Mouse (Mus musculus) myocyte (in vitro differentiated cells): ENCODE results near the gene Atoh8.

Experiments used
- MAX ChIP-seq: IDR thresholded peaks from one replicate; pipeline ENCODE4 v1.6.1; 2011; ENCODE audit warnings: low read depth, mild to moderate bottlenecking, control low read depth
- MYOD1 ChIP-seq, 3 experiments: IDR thresholded peaks; one replicate each; pipeline ENCODE4 v1.6.1; 2011; ENCODE audit warnings: control low read depth in 2 of 3, low read depth in 2 of 3, mild to moderate bottlenecking in 2 of 3, moderate library complexity in 1 of 3; ENCODE audit not compliant: insufficient read length in 2 of 3, control insufficient read depth in 1 of 3
- MYOG ChIP-seq, 3 experiments: IDR thresholded peaks; one replicate each; pipeline ENCODE4 v1.6.1; 2011; ENCODE audit warnings: control low read depth in 2 of 3, low read depth in 2 of 3, mild to moderate bottlenecking in 2 of 3; ENCODE audit not compliant: insufficient read length in 2 of 3, control insufficient read depth in 1 of 3, insufficient read depth in 1 of 3
- POLR2A ChIP-seq: IDR thresholded peaks from one replicate; pipeline ENCODE4 v1.6.1; 2011; ENCODE audit warnings: low read depth, mild to moderate bottlenecking, control low read depth, moderate library complexity; ENCODE audit not compliant: insufficient read length
- TCF12 ChIP-seq: IDR thresholded peaks from one replicate; pipeline ENCODE4 v1.6.1; 2011; ENCODE audit warnings: mild to moderate bottlenecking, control low read depth; ENCODE audit not compliant: poor library complexity, insufficient read depth, severe bottlenecking

DNA sequence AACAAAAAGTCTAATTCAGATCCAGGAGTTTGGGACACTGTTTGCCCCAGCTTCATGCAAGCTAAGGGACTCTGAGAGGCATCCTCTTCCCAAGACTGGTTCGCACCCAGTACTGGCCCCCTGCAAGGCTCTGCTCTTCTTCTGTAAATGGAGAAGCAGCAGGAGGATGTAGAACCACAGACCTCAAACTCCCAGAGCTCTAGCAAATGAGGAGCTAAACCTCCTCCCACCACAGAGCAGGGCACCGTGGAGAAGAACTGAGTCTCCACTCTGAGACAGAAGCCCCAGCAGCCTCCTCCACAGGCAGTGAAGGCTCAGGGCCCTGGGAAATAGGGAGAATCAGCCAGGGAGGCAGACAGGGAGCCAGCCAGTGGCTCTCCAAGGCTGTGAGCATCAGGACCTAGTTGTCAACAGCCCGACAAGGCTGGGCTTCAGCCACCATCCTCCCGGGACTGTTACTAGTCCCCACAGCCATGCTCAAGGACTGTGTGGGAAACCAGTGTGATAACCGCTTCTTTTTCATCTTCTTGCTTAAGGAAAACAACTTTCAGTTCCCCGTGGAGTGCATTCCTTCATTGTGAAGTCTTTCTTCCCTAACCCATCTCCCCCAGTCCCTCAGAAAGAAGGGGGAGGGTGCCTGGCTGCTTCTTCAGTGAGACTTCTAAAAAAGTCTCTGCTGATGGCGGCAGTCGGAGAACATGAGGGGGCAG is 5.9 kb upstream of the Atoh8 start:
- no peak for TF ChIP-seq TCF12
- TF ChIP-seq MYOG (IDR thresholded peaks at IDR 0.05; ENCODE audit: control insufficient read depth in 1 of 3, insufficient read depth in 1 of 3, insufficient read length in 2 of 3, low read depth in 2 of 3): no peak
- TF ChIP-seq POLR2A: no peak
- TF ChIP-seq MYOD1 (IDR thresholded peaks at IDR 0.05; ENCODE audit: control insufficient read depth in 1 of 3, insufficient read length in 2 of 3, low read depth in 2 of 3): no peak
- TF ChIP-seq MAX: no peak
